Mouse (Mus musculus) gastrocnemius, postnatal 14 days (tissue): ENCODE data around the gene Mob2. TPM values are rescaled to one million over a fixed set of nuclear protein-coding genes. Genes with fewer than 3 reads are reported as not detected.

Source experiments
- DNase-seq: peaks from one replicate; pipeline ENCODE4 v3.0.0; 2021; ENCODE audit warnings: mixed read lengths
- intact Hi-C: fragments of 180-260 bp; cut with DNase I; formaldehyde crosslinking; loops from one replicate; pipeline ENCODE4 v1.15.1; 2025; ENCODE audit warnings: low total_unique reads
- total RNA-seq, 2 experiments: library from RNA; stranded (reverse); gene quantifications; 2 replicates each; pipeline ENCODE4 v1.2.3; 2021

Mob2 gene
- total RNA-seq, 2 experiments from 2014 or later: 26.6 to 32.0 TPM

GRCm38 (mm10) chr7:142082607-142083006 is 21.7 kb upstream of the Mob2 start:
- DNase-seq: no peak

GRCm38 (mm10) chr7:142082179-142082578 is 21.3 kb upstream of the Mob2 start:
- intact Hi-C loops: no loop called here
- no peak for DNase-seq

More at GRCm38 (mm10) chr7:142082607-142083006, 21.7 kb upstream of the Mob2 start:
- intact Hi-C loops: no loop called here

- intact Hi-C loops: no loop called here
- no peak for DNase-seq
Measured at GRCm38 (mm10) chr7:142081736-142082135, 20.9 kb upstream of the Mob2 start.

- no peak for DNase-seq
- intact Hi-C loops: no loop called here
Measured at GRCm38 (mm10) chr7:142080876-142081275, 20.0 kb upstream of the Mob2 start.

- no peak for DNase-seq
- intact Hi-C loops: no loop called here
Measured at GRCm38 (mm10) chr7:142079365-142079764, 18.5 kb upstream of the Mob2 start.

- DNase-seq: no peak
- intact Hi-C loops: no loop called here
Measured at GRCm38 (mm10) chr7:142077138-142077537, 16.3 kb upstream of the Mob2 start.

- intact Hi-C loops: no loop called here
- no peak for DNase-seq
Measured at GRCm38 (mm10) chr7:142074146-142074886, 13.5 kb upstream of the Mob2 start.

- intact Hi-C loops: loop anchor here (2.0 kb wide), 1 partner anchor 27 kb away; no protein-coding TSS in a partner anchor
- DNase-seq: no peak
Measured at GRCm38 (mm10) chr7:142071717-142072116, 10.9 kb upstream of the Mob2 start.

GRCm38 (mm10) chr7:142071212-142071578 is 10.3 kb upstream of the Mob2 start:
- no peak for DNase-seq
- intact Hi-C loops: loop anchor here (2.0 kb wide), 1 partner anchor 28 kb away; no protein-coding TSS in a partner anchor

GRCm38 (mm10) chr7:142070458-142071211 is 9.8 kb upstream of the Mob2 start:
- peak; percentile 72 for DNase-seq
- intact Hi-C loops: loop anchor here (2.0 kb wide), 1 partner anchor 28 kb away; no protein-coding TSS in a partner anchor

GRCm38 (mm10) chr7:142068429-142068828 is 7.6 kb upstream of the Mob2 start:
- intact Hi-C loops: no loop called here
- DNase-seq: no peak

GRCm38 (mm10) chr7:142060185-142060930 is 507 bp downstream of the Mob2 start:
- intact Hi-C loops: no loop called here
- DNase-seq: no peak

- DNase-seq: no peak
- intact Hi-C loops: no loop called here
Measured at GRCm38 (mm10) chr7:142059024-142059423, 1.8 kb downstream of the Mob2 start.

GRCm38 (mm10) chr7:142057121-142057520 is 3.7 kb downstream of the Mob2 start:
- DNase-seq: no peak
- intact Hi-C loops: no loop called here

GRCm38 (mm10) chr7:142056601-142057061 is 4.2 kb downstream of the Mob2 start:
- DNase-seq: no peak
- intact Hi-C loops: no loop called here

- DNase-seq: no peak
- intact Hi-C loops: no loop called here
Measured at GRCm38 (mm10) chr7:142055431-142055830, 5.4 kb downstream of the Mob2 start.

GRCm38 (mm10) chr7:142050536-142050935 is 10.3 kb downstream of the Mob2 start:
- no peak for DNase-seq
- intact Hi-C loops: no loop called here

GRCm38 (mm10) chr7:142045932-142046331 is 14.9 kb downstream of the Mob2 start:
- intact Hi-C loops: no loop called here
- DNase-seq: no peak

- intact Hi-C loops: no loop called here
- DNase-seq: no peak
Measured at GRCm38 (mm10) chr7:142045344-142045743, 15.5 kb downstream of the Mob2 start.

GRCm38 (mm10) chr7:142040756-142041155 is 20.1 kb downstream of the Mob2 start:
- DNase-seq: no peak
- intact Hi-C loops: no loop called here
